Mouse (Mus musculus) lung, adult 2 months (tissue): ENCODE results near the gene Sgms2. TPM values are rescaled to one million over a fixed set of nuclear protein-coding genes. Genes with fewer than 3 reads are reported as not detected.

Experiments used
- DNase-seq: peaks from one replicate; pipeline ENCODE4 v3.0.0; 2022
- H3K4me1 ChIP-seq: fragments of 200-500 bp; 2 replicates; pipeline ENCODE4 v1.6.1; 2011; ENCODE audit warnings: low read length; ENCODE audit not compliant: control insufficient read depth, insufficient read depth
- H3K4me3 ChIP-seq: fragments of 200-500 bp; replicated peaks from 2 replicates; pipeline ENCODE3; 2011; ENCODE audit warnings: low read depth, mild to moderate bottlenecking, control low read depth, low read length; ENCODE audit errors: extremely low read depth
- CTCF ChIP-seq: fragments of 200-500 bp; IDR thresholded peaks from 2 replicates; pipeline ENCODE4 v1.5.1; 2011; ENCODE audit warnings: mild to moderate bottlenecking, low read length, control low read depth; ENCODE audit not compliant: insufficient read depth
- POLR2A ChIP-seq: fragments of 200-500 bp; IDR thresholded peaks from 2 replicates; pipeline ENCODE4 v1.6.1; 2011; ENCODE audit warnings: low read depth, mild to moderate bottlenecking, control low read depth, low read length, borderline replicate concordance; ENCODE audit errors: extremely low read depth
- WGBS: fragments of 180-500 bp; shearing (Covaris S2); methylation state at CpG from one replicate; pipeline ENCODE4 v1.1.7; 2018; 5-methylcytosine and 5-hydroxymethylcytosine counted together
- polyA plus RNA-seq: library from polyadenylated mRNA; depleted of rRNA; stranded (reverse); fragments of >200 nt; gene quantifications from 2 replicates; pipeline ENCODE4 v1.2.3, GENCODE M21; 2012

Sgms2 gene
- polyA plus RNA-seq, 1 experiment: 2.6 TPM

DNA sequence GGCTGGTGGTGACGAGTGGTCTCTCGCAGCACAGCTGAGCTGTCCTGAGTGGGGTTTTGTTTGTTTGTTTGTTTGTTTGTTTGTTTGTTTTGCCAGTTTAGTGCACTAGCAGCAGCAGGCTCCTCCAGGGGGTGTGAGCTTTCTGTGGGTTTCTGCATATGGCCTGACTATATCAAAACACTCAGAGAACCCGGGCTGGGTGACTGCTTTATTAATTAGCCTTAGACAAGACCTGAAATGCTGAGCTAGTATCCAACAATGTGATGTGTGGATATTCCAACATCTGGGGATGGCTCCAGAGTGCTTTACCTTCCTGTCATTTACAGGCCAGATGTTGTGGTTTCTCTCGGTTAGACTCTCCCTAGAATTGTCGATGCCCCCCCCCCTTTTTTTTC is 187.9 kb downstream of the Sgms2 start:
- TF ChIP-seq CTCF (no peak), POLR2A (no peak)
- no peak for DNase-seq
- Histone ChIP-seq H3K4me1 (0 out of 2 replicates have a peak, but pooled peaks cover 2% of the 10 kb centered on the region), H3K4me3 (peak overlapping the region; percentile 83)
- WGBS: 11% methylated on average over 5 of the region's 5 CpGs

DNA sequence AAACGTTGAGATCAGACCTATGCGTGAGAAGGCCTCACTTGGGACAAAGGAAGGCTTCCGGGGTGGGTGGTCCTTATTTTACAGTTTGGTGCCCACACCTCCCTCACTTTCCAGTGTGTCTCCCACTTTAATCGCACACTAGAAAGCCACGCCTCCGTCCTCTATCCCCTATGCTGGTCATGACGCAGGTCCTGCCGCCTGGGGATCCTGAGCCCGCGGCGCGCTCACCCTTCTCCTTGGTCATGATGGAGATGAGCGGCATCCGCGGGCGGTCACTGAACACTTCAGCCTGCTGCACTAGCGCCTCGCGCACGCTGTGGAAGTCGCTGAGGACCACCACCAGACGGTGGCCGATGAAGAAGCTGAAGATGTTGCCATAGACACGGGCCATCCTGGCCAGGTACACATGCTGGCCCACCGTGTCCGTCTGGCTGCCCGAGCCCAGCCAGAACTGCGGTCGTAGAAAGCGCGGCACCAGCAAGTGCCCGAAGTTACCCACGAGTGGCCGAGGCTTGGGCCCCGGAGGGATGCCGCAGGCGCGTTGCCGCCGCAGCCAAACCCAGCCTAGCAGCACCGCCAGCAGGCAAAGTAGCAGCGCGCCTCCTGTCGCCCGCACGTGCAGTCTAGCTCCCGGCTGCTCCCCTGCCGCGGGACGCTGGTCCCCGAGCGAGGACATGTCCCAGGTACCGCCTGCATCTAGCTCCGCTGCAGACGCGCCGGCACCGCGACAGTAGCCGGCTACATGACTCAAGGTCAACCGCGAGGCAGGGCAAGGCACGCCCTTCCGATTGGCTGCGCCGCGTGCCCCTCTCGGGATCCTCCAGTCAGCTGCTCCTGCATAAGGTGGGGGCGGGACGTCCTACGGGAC is 188.5 kb downstream of the Sgms2 start, which contains the start of gene Cyp2u1:
Cyp2u1 (minus strand) TSS at position 776 of the 868 bp plus-strand sequence.
- Histone ChIP-seq H3K4me1 (0 out of 2 replicates have a peak, but pooled peaks cover 2% of the 10 kb centered on the region), H3K4me3 (peak within 1 kb of the TSS; percentile 83)
- 2% methylated on average over 71 of the region's 71 CpGs for WGBS
- peak; percentile 44; the same call in 1 of the 2 replicates for TF ChIP-seq POLR2A
- no peak for TF ChIP-seq CTCF
- DNase-seq: peak; percentile 83

DNA sequence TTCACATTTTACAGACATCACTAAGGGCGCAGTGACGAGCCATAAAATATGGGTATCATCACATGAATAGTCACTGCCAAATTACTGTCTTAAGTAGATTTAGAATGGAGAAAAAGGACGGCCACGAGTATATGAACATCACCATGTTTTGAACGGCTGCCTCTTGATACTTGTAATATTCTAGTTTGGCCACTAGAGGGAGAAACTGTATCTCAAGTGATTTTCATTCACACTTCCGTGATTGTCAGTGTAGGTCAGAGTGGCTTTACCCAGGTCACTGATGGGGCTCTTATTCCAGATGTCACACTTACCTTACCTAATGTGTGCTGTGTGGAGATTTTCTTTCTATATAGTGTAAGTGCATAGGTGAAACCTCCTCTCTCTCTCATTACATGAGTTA is 191.3 kb downstream of the Sgms2 start:
- Histone ChIP-seq H3K4me1 (0 out of 2 replicates have a peak, but pooled peaks cover 2% of the 10 kb centered on the region), H3K4me3 (no peak overlapping the region)
- DNase-seq: no peak
- peak; percentile 47; the same call in 1 of the 2 replicates for TF ChIP-seq CTCF
- TF ChIP-seq POLR2A: no peak
- 4% methylated on average over 6 of the region's 6 CpGs for WGBS

DNA sequence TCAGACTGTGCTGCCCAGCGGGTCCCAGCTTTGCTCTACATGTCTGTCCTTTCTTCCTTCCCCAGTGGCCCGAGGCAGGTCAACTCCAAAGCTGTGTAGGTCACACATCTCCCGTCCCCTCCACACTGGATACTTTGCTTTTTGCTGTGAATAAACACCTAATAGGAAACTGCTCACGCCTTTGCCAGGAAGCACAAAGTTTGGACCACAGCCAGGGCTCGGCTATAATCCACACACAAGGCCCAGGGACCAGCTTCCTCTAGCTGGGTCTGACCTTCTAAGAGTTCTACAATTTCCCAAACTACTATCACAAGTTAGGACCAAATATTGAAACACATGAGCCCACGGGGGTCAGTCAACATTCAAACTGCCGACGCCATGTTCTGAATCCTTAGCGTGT is 192.1 kb downstream of the Sgms2 start:
- 64% methylated on average over 9 of the region's 9 CpGs for WGBS
- DNase-seq: no peak
- Histone ChIP-seq H3K4me1 (0 out of 2 replicates have a peak, but pooled peaks cover 2% of the 10 kb centered on the region), H3K4me3 (no peak overlapping the region)
- TF ChIP-seq CTCF: no peak
- no peak for TF ChIP-seq POLR2A

DNA sequence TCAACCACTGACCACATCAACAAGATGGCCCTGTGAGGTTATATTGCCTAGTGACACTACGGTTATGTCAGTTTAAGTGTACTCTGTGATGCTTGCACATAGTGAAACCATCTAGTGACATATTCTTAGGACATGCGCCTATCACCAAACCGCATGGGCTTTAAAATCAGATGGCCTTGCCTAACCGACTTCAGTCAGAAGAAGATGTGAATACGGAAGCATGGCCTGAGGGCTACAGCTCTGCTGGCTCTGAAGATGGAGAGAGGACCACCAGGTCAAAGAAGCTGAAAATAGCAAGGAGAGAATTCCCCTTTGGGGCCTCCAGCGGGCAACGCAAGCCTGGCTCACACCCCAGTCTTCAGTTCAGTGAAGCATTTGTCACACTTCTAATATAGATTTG is 194.3 kb downstream of the Sgms2 start:
- no peak for TF ChIP-seq CTCF
- TF ChIP-seq POLR2A: no peak
- no peak for DNase-seq
- H3K4me1 ChIP-seq: no peaks in the 10 kb centered on the region
- no peak overlapping the region for H3K4me3 ChIP-seq
- WGBS: 90% methylated on average over 7 of the region's 7 CpGs

DNA sequence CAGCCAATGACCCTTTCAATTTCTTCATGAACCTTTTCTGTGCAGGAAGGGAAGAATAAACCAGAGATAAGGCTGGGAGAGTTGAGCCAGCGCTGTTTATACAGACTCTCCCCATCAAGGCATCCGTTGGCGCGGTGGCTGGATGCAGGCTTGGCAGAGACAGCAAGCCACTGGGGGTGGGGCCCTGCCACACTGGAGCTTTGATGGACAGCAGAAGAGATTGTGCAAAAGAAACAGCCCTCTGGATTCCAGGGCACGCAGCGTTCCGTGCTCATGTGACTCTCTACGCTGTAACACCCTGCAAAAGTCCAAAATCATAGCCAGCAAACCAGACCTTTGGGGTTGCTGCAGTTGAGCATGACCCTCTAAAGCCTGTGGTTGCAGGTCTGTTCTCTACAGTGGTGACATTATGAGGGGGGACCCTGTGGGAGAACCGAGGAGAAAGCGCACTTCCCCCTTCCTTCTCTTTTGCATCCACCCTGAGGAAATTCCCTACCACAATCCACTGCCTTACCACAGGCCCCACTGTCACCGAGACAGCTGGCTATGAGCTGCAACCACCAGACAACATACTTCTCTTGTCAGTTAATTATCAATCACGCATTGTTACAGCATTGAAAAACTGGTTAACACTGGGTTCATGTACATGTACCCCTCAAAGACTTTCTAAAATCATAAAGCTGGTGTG is 195.6 kb downstream of the Sgms2 start:
- Histone ChIP-seq H3K4me1 (no peaks in the 10 kb centered on the region), H3K4me3 (no peak overlapping the region)
- TF ChIP-seq CTCF: no peak
- TF ChIP-seq POLR2A: no peak
- WGBS: 56% methylated on average over 12 of the region's 12 CpGs
- no peak for DNase-seq

DNA sequence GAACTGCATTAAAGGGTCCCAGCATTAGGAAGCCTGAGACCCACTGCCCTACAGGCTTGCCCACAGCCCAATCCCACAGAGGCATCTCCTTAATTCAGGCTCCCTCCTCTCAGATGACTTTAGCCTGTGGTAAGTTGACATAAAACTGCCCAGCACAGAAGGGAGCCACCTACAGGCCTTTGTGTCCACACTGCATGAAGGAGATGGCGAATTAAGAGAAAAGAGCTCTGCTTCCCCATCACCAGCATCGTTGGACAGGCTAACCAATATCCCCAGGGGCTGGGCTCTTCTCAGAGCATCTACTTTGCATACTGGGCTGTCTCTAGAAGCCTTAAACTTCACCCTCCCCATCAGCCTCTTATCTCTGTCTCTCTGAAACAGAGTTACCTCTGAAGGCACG is 196.7 kb downstream of the Sgms2 start:
- Histone ChIP-seq H3K4me3 (no peak overlapping the region), H3K4me1 (no peaks in the 10 kb centered on the region)
- TF ChIP-seq CTCF (no peak), POLR2A (no peak)
- WGBS: 53% methylated on average over 3 of the region's 3 CpGs
- no peak for DNase-seq

DNA sequence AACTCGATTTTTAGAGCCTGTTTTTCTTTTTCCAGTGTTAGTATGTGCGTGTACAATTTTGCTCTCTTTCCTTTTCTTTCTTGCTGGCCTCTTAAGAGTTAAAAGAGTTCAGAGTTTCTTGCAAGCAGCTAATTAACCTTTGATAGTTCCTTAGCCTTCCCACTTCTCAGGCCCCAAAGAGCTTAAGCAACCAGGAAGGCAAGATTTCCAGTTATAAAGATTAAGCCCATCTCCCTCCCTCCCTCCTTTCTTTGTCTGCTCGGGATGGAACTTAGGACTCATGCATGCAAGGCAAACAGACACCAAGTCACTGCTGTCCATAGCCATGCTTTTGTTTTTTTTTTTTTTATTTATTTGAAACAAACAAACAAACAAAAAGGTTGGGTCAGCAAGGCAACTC is 198.3 kb downstream of the Sgms2 start:
- DNase-seq: no peak
- Histone ChIP-seq H3K4me3 (no peak overlapping the region), H3K4me1 (no peaks in the 10 kb centered on the region)
- WGBS: 77% methylated on average over 3 of the region's 3 CpGs
- TF ChIP-seq POLR2A (no peak), CTCF (no peak)

DNA sequence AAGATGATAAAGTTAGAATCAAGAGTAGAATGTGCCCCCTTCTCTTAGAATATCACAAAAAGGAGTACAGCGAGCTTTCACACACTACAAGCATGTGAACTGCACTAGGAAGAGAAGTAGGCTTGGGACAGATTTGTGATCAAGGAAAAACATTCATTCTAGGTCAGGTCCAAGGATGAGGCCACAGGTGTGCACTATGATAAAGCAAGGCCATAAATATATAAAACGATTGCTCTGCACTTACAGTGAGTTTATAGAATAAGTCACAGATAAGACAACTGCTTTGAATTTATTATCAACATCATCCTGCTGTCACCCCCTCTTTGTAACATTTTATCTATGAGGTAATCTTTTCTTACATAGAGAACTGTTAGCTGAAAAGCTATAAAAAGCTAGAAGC is 198.9 kb downstream of the Sgms2 start:
- TF ChIP-seq POLR2A: no peak
- TF ChIP-seq CTCF: no peak
- WGBS: 83% methylated on average over 2 of the region's 2 CpGs
- DNase-seq: no peak
- Histone ChIP-seq H3K4me3 (no peak overlapping the region), H3K4me1 (no peaks in the 10 kb centered on the region)

DNA sequence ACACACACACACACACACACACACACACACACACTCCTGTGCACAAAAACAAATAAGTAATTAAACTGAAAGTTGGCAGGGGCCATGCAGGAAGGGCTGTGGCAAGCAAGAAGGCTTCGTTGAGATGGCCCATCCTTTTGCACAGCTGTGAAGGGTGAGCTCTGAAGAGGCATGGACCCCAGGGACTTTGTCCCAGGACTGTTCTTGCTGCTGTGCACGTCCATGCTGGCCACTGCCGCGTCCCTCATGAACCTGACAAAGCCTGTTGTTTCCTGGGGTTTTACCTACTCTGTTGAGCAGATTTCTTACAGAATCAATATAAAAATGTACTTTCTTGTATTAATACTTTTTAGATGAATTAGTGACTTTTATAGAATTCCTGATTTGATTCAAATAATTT is 199.3 kb downstream of the Sgms2 start:
- no peak for DNase-seq
- H3K4me3 ChIP-seq: no peak overlapping the region
- TF ChIP-seq POLR2A: no peak
- no peak for TF ChIP-seq CTCF
- 74% methylated on average over 4 of the region's 4 CpGs for WGBS
- no peaks in the 10 kb centered on the region for H3K4me1 ChIP-seq
